Mouse (Mus musculus): ENCODE results near the gene Gm14327.
"Not testable (repeated sequence)": the region's sequence is repeated elsewhere in the genome, so short reads cannot be mapped to it uniquely, and the experiment has no call there.

GRCm38 (mm10) chr2:177898171-177898570 lies 1.3 kb downstream of the Gm14327 start:
- TF ChIP-seq CTCF (IDR thresholded peaks at IDR 0.05; ENCODE audit: low read depth); EP300 (optimal IDR thresholded peaks at IDR 0.05): not testable (repeated sequence)

All from stomach, postnatal 0 days (tissue).